Mouse (Mus musculus) CH12F3 (cell line): ENCODE data around the gene Vmn2r105.

Experiments used
- in situ Hi-C: fragments of 300-500 bp; cut with MboI; formaldehyde crosslinking; loops from 2 replicates; pipeline ENCODE4 v1.14.3; 2020; ENCODE audit warnings: low sequenced_read_pairs

Vmn2r105 gene

GRCm38 (mm10) chr17:20234952-20235351, at the start of gene Vmn2r105:
Gene Vmn2r105 (minus strand): TSS chr17:20235052.
- in situ Hi-C loops, result no loop called here

GRCm38 (mm10) chr17:20255522-20255921, 20.7 kb upstream of the Vmn2r105 start:
- in situ Hi-C loops, result no loop called here

- in situ Hi-C loops, result no loop called here
Observed at GRCm38 (mm10) chr17:20182997-20183396, 51.9 kb downstream of the Vmn2r105 start, which contains the start of gene Fpr-rs6. Gene Fpr-rs6 (minus strand): TSS chr17:20183097.
